Mouse (Mus musculus) heart, adult 2 months (tissue): ENCODE results near the gene Kcnmb2.

Source experiments
- CTCF ChIP-seq: fragments of 200-600 bp; IDR thresholded peaks from 2 replicates; pipeline ENCODE4 v1.8.1; 2022; ENCODE audit warnings: antibody characterized with exemption, mild to moderate bottlenecking, moderate library complexity
- EP300 ChIP-seq: fragments of 200-500 bp; IDR thresholded peaks from 2 replicates; pipeline ENCODE4 v1.6.1; 2011; ENCODE audit warnings: low read depth, low read length, control low read depth; ENCODE audit not compliant: insufficient read depth
- POLR2A ChIP-seq: fragments of 200-500 bp; IDR thresholded peaks from 2 replicates; pipeline ENCODE4 v1.6.1; 2011; ENCODE audit warnings: mild to moderate bottlenecking, low read depth, low read length, control low read depth; ENCODE audit not compliant: insufficient read depth

- no peak for TF ChIP-seq POLR2A
- TF ChIP-seq EP300, result no peak
- TF ChIP-seq CTCF, result no peak
Observed at GRCm38 (mm10) chr3:31954213-31954612, 51.9 kb downstream of the Kcnmb2 start.
